Mouse (Mus musculus) right cerebral cortex, postnatal 4 days (tissue): ENCODE measurements at regions not wholly inside any gene's neighbourhood (a gene's known extent, or its start where the extent isn't known, plus 50 kb on each side); places are given as distances from the start of the nearest gene placed in this dataset.

Source experiments
- DNase-seq: peaks from one replicate; pipeline ENCODE4 v3.0.0-alpha.2; 2022

GRCm38 (mm10) chr1:34930571-34930970 is 80.8 kb downstream of the Plekhb2 start:
- DNase-seq, result no peak

DNA sequence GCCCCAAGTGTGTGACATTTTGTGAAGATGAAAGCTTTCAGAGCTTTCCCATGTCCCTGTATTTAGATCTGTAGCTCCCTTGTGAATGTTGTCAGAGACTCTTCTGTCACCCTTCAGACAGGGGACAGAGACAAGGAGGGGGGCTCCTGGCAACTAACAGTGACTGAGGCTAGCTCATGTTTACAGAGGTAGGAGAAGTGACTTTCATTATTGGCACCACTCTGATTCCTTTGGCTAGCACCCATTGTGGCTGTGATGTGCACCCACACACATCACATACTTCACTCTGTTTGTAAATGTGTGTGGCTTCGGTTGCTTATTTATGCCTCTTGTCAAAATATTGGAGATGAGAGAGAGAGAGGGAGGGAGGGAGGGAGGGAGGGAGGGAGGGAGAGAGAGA is 93.4 kb downstream of the Plekhb2 start:
- DNase-seq, result no peak

DNA sequence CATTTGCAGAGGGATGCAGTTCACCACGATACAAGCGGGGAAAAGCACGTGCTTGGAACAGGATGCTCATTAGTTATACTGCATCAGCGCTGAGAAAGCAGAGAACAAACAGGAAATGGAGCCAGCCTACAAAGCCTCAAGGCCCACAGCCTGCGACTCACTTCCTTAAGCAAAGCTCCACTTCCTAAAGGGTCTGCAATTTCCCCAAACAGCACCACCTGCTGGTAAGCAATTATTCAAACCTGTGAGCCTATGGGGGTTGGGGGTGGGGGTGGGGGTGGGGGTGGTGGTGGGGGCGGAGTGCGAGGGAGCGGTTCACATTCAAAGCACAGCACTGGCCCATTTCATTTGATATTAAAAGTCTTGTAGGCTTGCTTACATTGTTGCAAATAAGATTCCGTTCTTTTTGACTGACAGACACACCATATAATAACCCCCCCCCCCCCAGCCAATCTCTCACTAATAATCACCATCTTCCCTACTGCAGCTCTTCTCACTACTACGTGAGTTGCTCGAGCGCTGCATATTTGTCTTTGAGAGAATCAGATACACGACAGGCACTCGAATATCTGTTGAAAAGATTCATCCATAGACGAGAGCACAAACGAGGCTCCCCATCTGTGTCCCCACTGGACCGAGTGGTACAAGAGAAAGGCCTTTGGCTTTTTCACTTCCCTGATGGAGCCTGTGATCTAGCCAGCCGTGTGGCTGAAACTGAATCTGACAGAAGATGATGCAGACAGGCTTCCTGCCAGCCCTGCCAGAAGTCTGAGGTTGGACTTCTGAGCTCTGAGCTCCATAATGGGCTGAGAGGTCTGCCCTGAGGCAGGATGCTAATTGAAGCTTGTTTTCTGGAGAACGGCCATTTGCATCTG is 112.1 kb downstream of the Plekhb2 start:
- DNase-seq, result no peak

DNA sequence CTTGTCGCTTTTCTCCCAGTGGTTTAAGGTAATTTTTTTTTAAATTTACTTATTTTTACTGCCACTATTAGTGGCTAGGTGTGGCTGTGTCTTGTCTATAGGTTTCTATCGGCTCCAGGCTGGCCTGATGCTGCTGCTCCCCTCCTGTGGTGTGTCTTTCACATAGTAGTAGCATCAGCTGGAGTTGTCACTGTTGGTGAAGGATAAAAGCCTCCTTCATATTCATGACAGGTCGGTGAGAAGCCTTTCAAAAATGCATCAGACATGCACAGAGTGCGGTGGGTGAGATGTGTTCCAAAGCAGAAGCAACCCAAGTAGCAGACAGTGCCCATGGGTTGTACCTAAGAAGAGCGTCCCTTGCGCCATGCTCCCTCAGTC is 112.7 kb downstream of the Plekhb2 start:
- no peak for DNase-seq

GRCm38 (mm10) chr1:34974801-34975200 is 125.0 kb downstream of the Plekhb2 start:
- no peak for DNase-seq

- no peak for DNase-seq
Observed at GRCm38 (mm10) chr1:34978156-34978555, 128.4 kb downstream of the Plekhb2 start.

DNA sequence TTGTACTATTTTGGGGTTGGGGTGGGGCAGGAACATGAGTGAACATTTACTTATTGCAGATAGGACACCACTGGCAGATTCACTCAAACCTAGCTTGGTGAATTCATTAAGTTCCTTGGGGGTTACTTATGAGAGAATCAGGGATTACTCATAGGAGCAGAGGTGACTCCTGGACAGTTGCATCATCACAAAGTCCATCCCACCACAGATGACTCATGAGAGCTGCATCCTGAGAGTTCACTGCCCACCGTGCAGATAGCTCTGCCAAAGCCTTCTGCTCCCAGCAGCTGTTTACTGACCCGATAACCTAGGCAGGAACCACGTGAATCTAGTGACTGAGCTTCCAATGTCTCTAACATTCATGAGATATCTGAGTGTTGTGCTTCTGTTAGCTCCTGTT is 129.6 kb downstream of the Plekhb2 start:
- DNase-seq, result no peak

- no peak for DNase-seq
Observed at GRCm38 (mm10) chr1:34981934-34982333, 132.2 kb downstream of the Plekhb2 start.

GRCm38 (mm10) chr1:34982966-34983365 is 133.2 kb downstream of the Plekhb2 start:
- no peak for DNase-seq

DNA sequence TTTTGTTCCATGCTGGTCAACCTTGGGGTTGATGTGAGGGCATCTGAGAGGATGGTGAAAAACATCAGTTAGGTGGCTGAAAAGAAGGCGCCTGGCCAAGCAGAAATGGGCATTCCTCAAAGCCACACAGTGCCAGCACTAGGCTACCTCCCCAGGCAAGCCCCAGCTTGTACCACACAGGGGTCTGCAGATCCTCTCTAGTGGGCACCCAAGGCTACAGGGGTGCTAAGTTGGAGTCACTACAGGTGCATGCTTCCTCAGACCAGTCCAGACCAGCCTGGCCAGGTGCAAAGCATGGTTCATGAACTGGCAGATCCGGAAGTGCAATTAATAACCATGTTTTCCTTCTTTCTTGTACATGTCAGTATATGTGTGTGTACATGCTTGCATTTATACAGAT is 137.1 kb downstream of the Plekhb2 start:
- DNase-seq, result no peak

- DNase-seq, result no peak
Observed at GRCm38 (mm10) chr1:34987650-34988221, 138.0 kb downstream of the Plekhb2 start.

GRCm38 (mm10) chr1:34988225-34988624 is 138.4 kb downstream of the Plekhb2 start:
- DNase-seq, result peak; percentile 51

GRCm38 (mm10) chr1:35000801-35001200 is 151.0 kb downstream of the Plekhb2 start:
- no peak for DNase-seq

GRCm38 (mm10) chr1:35017471-35017870 is 167.7 kb downstream of the Plekhb2 start:
- no peak for DNase-seq

- DNase-seq, result peak; percentile 13
Observed at GRCm38 (mm10) chr1:35032619-35033018, 182.8 kb downstream of the Plekhb2 start.

DNA sequence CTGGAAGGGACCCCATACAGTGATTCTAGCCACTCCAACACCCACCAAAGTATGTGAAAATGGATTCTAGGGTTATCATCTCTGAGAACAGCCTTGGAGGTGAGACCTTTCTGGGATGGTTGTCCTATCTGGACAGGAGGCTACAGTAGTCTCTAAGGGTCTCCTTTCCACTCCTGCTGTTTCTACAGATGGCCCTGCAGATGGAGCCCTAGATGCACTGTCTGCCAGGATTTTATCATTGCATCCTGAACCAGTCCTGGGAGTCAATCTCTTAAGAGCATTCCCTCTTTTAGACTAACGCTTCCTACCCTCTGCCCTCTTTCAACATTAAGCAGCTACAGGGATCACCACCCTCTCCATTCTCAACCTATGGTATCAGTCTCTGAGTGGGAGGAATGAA is 223.0 kb downstream of the Plekhb2 start:
- DNase-seq, result no peak

- DNase-seq, result no peak
Observed at GRCm38 (mm10) chr1:35094873-35095272, 245.1 kb downstream of the Plekhb2 start.

GRCm38 (mm10) chr1:35095785-35096184 is 246.0 kb downstream of the Plekhb2 start:
- no peak for DNase-seq

- DNase-seq, result no peak
Observed at GRCm38 (mm10) chr1:35106665-35107064, 256.9 kb downstream of the Plekhb2 start.

- DNase-seq, result no peak
Observed at GRCm38 (mm10) chr1:35109801-35110200, 260.0 kb downstream of the Plekhb2 start.

DNA sequence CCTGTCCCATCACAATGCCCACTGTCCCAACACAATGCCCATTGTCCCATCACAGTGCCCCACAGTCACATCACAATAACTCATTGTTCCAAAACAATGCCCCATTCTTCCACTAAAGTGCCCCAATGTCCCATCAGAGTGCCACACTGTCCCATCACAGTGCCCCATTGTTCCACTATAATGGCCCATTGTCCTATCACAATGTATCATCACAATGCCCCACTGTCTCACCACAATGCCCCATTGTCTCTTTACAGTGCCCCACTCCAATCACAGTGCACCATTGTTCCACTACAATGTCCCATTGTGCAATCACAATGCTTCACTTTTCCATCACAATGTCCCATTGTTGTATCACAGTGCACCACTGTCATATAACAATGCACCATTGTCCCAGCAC is 265.7 kb downstream of the Plekhb2 start:
- no peak for DNase-seq

DNA sequence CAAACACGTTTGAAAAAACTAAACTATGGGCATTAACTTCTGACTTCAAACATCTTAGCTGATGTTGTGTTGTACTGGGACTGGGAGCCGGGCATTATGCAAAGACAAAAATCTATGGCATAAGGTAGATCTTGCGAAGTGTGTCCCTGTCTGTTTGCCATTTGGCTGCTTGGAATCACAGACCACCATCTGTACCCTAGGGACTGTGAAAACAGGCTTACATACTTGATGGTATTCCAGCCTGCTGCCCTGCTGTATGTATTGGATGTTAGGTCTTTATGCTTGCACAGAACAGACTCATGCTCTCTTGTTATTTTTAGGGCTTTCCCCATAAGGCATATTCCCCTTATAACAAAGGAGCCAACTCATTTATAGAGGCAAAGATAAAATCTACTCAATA is 288.1 kb downstream of the Plekhb2 start:
- no peak for DNase-seq

- DNase-seq, result no peak
Observed at GRCm38 (mm10) chr1:35149036-35149435, 299.3 kb downstream of the Plekhb2 start.

DNA sequence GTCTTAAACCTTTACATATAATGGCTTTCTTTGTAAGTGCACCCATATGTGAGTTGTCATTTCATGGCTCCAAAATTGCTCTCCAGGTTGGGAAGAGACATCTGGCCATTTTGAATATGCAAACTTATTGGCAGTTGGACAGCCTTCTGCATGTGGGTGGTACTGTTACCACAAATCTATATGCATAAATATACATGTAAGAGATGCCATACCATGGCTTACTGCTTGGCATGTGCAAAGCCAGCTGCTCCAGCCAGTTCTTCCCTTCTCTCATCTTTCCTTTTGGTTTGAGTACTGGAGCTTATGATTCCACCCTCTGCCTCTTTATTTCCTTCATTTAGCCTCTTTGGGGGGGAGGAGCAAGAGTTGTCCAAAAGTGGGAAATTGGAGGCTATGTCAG is 312.7 kb downstream of the Plekhb2 start:
- DNase-seq, result no peak

DNA sequence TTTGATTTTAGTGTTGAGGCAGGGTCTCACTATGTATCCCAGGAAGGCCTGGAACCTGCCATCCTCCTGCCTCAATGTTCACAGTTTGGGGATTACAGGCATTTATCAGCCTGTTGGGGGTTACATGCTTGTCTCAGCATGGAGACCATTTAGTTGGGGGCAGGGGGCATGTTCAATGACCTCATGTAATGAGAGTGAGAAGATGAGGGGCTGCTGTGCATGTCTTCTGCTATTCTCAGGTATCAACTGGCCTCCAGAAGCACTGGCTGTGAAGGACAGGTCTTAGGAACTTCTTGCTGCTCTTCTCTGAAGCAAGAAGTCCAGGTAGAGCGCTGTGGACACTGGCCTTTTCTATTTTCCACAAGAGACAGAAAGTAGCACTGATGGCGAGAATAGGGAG is 350.9 kb downstream of the Plekhb2 start:
- no peak for DNase-seq
